Mouse (Mus musculus): ENCODE measurements at regions not wholly inside any gene's neighbourhood (a gene's known extent, or its start where the extent isn't known, plus 50 kb on each side); places are given as distances from the start of the nearest gene placed in this dataset.
A peak's percentile ranks its signal among the peaks of the same experiment; 100 is the strongest.

DNA sequence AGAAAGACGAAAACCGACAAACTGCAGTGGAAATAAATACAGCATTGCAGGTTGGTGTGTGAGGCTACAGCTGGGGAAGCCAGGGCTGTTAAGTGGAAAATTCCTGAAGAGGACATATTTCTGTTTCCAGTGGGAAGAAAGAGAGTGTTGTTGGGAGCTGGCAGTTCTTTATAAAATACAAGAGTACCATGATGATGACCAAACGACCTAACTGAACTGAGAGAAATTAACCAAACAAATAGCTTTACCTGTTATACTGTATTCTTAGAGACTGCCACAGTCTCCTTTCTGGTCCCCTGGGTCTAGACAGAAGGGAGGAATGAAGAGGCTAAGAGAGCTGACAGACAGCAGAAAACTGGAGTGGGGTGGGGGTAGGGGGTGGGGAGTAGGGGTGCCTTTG lies 517.9 kb downstream of the Nyap2 start:
- no peak for DNase-seq (ENCODE audit: low spot score)
- WGBS, result 16% methylated on average over 3 of the region's 3 CpGs
- peaks cover 8% of the 10 kb centered on the region; the same call in 1 of the 2 replicates for H3K4me1 ChIP-seq (ENCODE audit: control insufficient read depth, insufficient read depth, low read length)
- peak overlapping the region; percentile 96 for H3K27ac ChIP-seq (ENCODE audit: low read depth, low read length)
- no peaks in the 10 kb centered on the region for H3K9me3 ChIP-seq (ENCODE audit: control insufficient read depth, low read length)
- peak overlapping the region; percentile 64 for H3K4me2 ChIP-seq (ENCODE audit: low read depth)
- no peak overlapping the region for H3K4me3 ChIP-seq (ENCODE audit: low read depth, low read length)
- no peaks in the 10 kb centered on the region for H3K36me3 ChIP-seq (ENCODE audit: control insufficient read depth, insufficient read depth, low read length)
- no peak overlapping the region for H3K9ac ChIP-seq (ENCODE audit: low read length)
- no peaks in the 10 kb centered on the region for H3K27me3 ChIP-seq (ENCODE audit: control insufficient read depth, insufficient read depth, low read length)
- no peak for ATAC-seq (ENCODE audit: insufficient read depth, low FRiP score, low TSS enrichment)

DNA sequence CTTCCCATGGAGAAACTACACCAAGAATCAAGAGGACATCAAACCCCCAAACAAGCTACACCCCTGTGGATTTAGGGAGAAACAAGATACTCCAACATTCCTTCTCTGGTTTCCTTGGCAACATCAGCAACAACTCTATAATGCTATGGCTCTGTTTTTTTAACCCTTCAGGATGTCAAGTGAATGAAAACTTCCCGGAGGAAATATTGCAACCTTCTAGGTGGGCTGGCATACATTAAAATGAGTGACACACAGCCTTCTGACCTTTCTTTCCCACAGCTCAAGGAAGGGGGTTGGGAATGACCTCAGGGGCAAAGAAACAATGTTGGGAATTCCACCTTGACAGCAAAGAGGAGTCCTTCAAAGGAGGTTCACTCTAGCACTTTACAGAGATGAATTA lies 532.0 kb downstream of the Nyap2 start:
- no peak for ATAC-seq (ENCODE audit: insufficient read depth, low FRiP score, low TSS enrichment)
- WGBS, result 0% methylated on average over 1 of the region's 1 CpGs
- H3K9ac ChIP-seq (ENCODE audit: low read length), result no peak overlapping the region
- H3K9me3 ChIP-seq (ENCODE audit: control insufficient read depth, low read length), result no peaks in the 10 kb centered on the region
- no peak overlapping the region for H3K4me3 ChIP-seq (ENCODE audit: low read depth, low read length)
- H3K27ac ChIP-seq (ENCODE audit: low read depth, low read length), result no peak overlapping the region
- H3K36me3 ChIP-seq (ENCODE audit: control insufficient read depth, insufficient read depth, low read length), result no peaks in the 10 kb centered on the region
- DNase-seq (ENCODE audit: low spot score), result peak; percentile 30
- H3K4me1 ChIP-seq (ENCODE audit: control insufficient read depth, insufficient read depth, low read length), result no peaks in the 10 kb centered on the region
- H3K4me2 ChIP-seq (ENCODE audit: low read depth), result no peak overlapping the region
- H3K27me3 ChIP-seq (ENCODE audit: control insufficient read depth, insufficient read depth, low read length), result no peaks in the 10 kb centered on the region

GRCm38 (mm10) chr1:81618880-81619279 lies 542.1 kb downstream of the Nyap2 start:
- no peak overlapping the region for H3K9ac ChIP-seq (ENCODE audit: low read length)
- H3K27me3 ChIP-seq (ENCODE audit: control insufficient read depth, insufficient read depth, low read length), result no peaks in the 10 kb centered on the region
- no peak overlapping the region for H3K4me2 ChIP-seq (ENCODE audit: low read depth)
- no peaks in the 10 kb centered on the region for H3K9me3 ChIP-seq (ENCODE audit: control insufficient read depth, low read length)
- no peaks in the 10 kb centered on the region for H3K36me3 ChIP-seq (ENCODE audit: control insufficient read depth, insufficient read depth, low read length)
- WGBS, result 74% methylated on average over 2 of the region's 2 CpGs
- ATAC-seq (ENCODE audit: insufficient read depth, low FRiP score, low TSS enrichment) (no peak), DNase-seq (ENCODE audit: low spot score) (no peak)
- H3K4me3 ChIP-seq (ENCODE audit: low read depth, low read length), result no peak overlapping the region
- no peak overlapping the region for H3K27ac ChIP-seq (ENCODE audit: low read depth, low read length)
- H3K4me1 ChIP-seq (ENCODE audit: control insufficient read depth, insufficient read depth, low read length), result no peaks in the 10 kb centered on the region

DNA sequence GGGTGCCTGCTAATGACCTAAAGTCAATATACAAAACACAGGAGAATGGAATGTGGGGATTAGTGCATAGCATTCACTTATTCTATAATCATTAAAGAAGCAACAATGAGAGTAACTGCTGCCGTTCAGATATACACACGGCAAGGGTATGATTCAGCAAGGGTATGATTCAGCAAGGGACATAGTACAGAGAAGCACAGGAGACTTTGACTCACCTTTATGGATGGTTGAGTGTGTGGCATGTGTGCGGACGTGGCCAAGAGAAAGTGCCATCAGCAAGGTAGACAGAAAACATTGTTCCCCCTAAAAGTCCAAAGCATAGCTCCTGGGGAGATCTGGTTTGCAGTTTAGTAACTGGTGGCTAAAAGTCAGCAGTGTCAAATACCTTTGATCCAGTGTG lies 547.4 kb downstream of the Nyap2 start:
- 89% methylated on average over 4 of the region's 4 CpGs for WGBS
- H3K27me3 ChIP-seq (ENCODE audit: control insufficient read depth, insufficient read depth, low read length), result no peaks in the 10 kb centered on the region

GRCm38 (mm10) chr1:81632704-81633103 lies 556.0 kb downstream of the Nyap2 start:
- WGBS, result 89% methylated on average over 1 of the region's 1 CpGs
- Histone ChIP-seq H3K27ac (ENCODE audit: low read depth, low read length) (no peak overlapping the region), H3K9me3 (ENCODE audit: control insufficient read depth, low read length) (no peaks in the 10 kb centered on the region), H3K36me3 (ENCODE audit: control insufficient read depth, insufficient read depth, low read length) (no peaks in the 10 kb centered on the region), H3K9ac (ENCODE audit: low read length) (no peak overlapping the region), H3K4me3 (ENCODE audit: low read depth, low read length) (no peak overlapping the region), H3K27me3 (ENCODE audit: control insufficient read depth, insufficient read depth, low read length) (no peaks in the 10 kb centered on the region), H3K4me1 (ENCODE audit: control insufficient read depth, insufficient read depth, low read length) (no peaks in the 10 kb centered on the region), H3K4me2 (ENCODE audit: low read depth) (no peak overlapping the region)
- DNase-seq (ENCODE audit: low spot score) (no peak), ATAC-seq (ENCODE audit: insufficient read depth, low FRiP score, low TSS enrichment) (no peak)

More for the DNA sequence above, 547.4 kb downstream of the Nyap2 start:
- no peaks in the 10 kb centered on the region for H3K4me1 ChIP-seq (ENCODE audit: control insufficient read depth, insufficient read depth, low read length)
- H3K27ac ChIP-seq (ENCODE audit: low read depth, low read length), result no peak overlapping the region
- DNase-seq (ENCODE audit: low spot score) (no peak), ATAC-seq (ENCODE audit: insufficient read depth, low FRiP score, low TSS enrichment) (no peak)
- H3K9me3 ChIP-seq (ENCODE audit: control insufficient read depth, low read length), result no peaks in the 10 kb centered on the region
- H3K36me3 ChIP-seq (ENCODE audit: control insufficient read depth, insufficient read depth, low read length), result no peaks in the 10 kb centered on the region
- no peak overlapping the region for H3K9ac ChIP-seq (ENCODE audit: low read length)
- no peak overlapping the region for H3K4me2 ChIP-seq (ENCODE audit: low read depth)
- no peak overlapping the region for H3K4me3 ChIP-seq (ENCODE audit: low read depth, low read length)

DNA sequence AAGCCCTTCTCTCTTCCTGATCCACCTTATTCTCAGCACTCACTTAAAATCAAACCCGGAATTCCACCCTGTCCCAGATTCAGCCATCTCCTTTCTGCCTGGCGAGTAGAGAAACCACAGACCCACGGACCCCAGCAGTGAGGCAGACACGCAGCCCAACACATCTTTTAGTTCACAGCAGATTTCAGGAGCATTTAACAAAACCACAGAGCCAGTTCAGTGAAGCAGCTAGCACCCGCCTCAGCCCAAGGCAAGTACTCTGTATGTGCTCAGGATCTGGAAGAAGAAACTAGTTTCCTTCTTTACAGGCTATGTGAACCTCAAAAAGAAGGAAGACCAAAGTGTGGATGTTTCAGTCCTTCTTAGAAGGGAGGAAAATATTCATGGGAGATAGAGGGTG lies 560.6 kb downstream of the Nyap2 start:
- Histone ChIP-seq H3K4me1 (ENCODE audit: control insufficient read depth, insufficient read depth, low read length) (no peaks in the 10 kb centered on the region), H3K4me3 (ENCODE audit: low read depth, low read length) (no peak overlapping the region), H3K27ac (ENCODE audit: low read depth, low read length) (no peak overlapping the region), H3K36me3 (ENCODE audit: control insufficient read depth, insufficient read depth, low read length) (no peaks in the 10 kb centered on the region), H3K4me2 (ENCODE audit: low read depth) (no peak overlapping the region), H3K27me3 (ENCODE audit: control insufficient read depth, insufficient read depth, low read length) (no peaks in the 10 kb centered on the region), H3K9ac (ENCODE audit: low read length) (no peak overlapping the region), H3K9me3 (ENCODE audit: control insufficient read depth, low read length) (no peaks in the 10 kb centered on the region)
- no peak for DNase-seq (ENCODE audit: low spot score)
- ATAC-seq (ENCODE audit: insufficient read depth, low FRiP score, low TSS enrichment), result no peak
- 93% methylated on average over 5 of the region's 5 CpGs for WGBS

DNA sequence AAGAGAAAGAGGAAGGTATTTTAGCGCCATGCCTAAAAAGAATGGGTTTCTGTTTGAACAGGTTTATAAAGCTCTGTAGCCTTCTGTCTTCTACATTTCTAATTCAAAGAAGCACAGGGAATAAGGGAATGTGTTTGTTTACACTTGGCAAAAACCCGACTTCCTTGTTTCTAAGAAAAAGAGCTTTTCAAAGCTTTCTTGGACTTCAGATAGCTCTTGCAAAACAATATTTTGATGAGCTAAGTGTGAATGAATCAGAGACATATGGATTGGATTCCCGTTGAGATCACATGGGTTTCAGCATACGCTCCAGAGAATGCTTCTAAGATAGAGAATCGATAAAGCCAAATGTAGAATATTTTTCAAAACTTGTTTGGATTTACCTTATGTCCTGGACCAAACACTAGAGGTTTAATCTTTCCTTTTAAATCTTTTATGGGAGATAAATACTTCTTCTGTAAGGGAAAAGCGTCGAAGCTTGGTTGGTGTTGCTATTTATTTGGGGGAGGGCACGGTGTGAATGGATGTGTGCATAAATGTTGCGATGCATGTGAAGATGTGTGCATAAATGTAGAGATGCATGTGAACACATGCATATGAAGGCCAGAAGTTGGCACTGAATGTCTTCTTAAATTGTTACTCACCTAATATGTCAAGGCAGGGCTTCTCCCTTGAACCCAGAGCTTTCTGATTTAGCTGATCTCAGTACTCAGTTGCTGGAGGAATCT lies 576.4 kb downstream of the Nyap2 start:
- WGBS, result 94% methylated on average over 9 of the region's 9 CpGs
- no peak for ATAC-seq (ENCODE audit: insufficient read depth, low FRiP score, low TSS enrichment)
- no peaks in the 10 kb centered on the region for H3K4me1 ChIP-seq (ENCODE audit: control insufficient read depth, insufficient read depth, low read length)

DNA sequence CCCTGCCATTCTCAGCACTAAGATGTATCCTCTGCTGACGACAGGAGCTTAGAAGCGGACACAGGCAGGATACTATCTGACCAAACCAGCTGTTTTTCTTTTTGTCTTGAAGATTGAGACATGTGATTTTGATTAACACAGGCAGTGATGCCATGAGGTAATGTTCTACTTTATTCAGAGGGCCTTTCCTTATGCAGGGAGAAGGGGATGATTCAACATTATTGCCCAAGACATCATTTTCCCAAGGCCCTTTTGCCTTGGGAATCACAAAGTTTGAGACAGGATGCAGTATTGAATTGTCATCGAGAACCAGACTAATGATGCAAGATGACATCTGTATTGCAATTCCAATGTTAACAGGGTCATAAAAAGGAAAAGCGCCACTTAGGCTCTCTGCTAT lies 571.7 kb upstream of the Gm9747 start:
- Histone ChIP-seq H3K9ac (ENCODE audit: low read length) (no peak overlapping the region), H3K4me3 (ENCODE audit: low read depth, low read length) (no peak overlapping the region), H3K4me2 (ENCODE audit: low read depth) (no peak overlapping the region), H3K36me3 (ENCODE audit: control insufficient read depth, insufficient read depth, low read length) (no peaks in the 10 kb centered on the region), H3K27me3 (ENCODE audit: control insufficient read depth, insufficient read depth, low read length) (no peaks in the 10 kb centered on the region), H3K4me1 (ENCODE audit: control insufficient read depth, insufficient read depth, low read length) (no peaks in the 10 kb centered on the region), H3K27ac (ENCODE audit: low read depth, low read length) (no peak overlapping the region), H3K9me3 (ENCODE audit: control insufficient read depth, low read length) (no peaks in the 10 kb centered on the region)
- WGBS, result 81% methylated on average over 4 of the region's 4 CpGs
- ATAC-seq (ENCODE audit: insufficient read depth, low FRiP score, low TSS enrichment), result no peak
- no peak for DNase-seq (ENCODE audit: low spot score)

More for the DNA sequence above, 576.4 kb downstream of the Nyap2 start:
- Histone ChIP-seq H3K4me2 (ENCODE audit: low read depth) (no peak overlapping the region), H3K9me3 (ENCODE audit: control insufficient read depth, low read length) (no peaks in the 10 kb centered on the region), H3K4me3 (ENCODE audit: low read depth, low read length) (no peak overlapping the region), H3K27me3 (ENCODE audit: control insufficient read depth, insufficient read depth, low read length) (no peaks in the 10 kb centered on the region), H3K9ac (ENCODE audit: low read length) (no peak overlapping the region), H3K36me3 (ENCODE audit: control insufficient read depth, insufficient read depth, low read length) (no peaks in the 10 kb centered on the region), H3K27ac (ENCODE audit: low read depth, low read length) (no peak overlapping the region)
- DNase-seq (ENCODE audit: low spot score), result no peak

DNA sequence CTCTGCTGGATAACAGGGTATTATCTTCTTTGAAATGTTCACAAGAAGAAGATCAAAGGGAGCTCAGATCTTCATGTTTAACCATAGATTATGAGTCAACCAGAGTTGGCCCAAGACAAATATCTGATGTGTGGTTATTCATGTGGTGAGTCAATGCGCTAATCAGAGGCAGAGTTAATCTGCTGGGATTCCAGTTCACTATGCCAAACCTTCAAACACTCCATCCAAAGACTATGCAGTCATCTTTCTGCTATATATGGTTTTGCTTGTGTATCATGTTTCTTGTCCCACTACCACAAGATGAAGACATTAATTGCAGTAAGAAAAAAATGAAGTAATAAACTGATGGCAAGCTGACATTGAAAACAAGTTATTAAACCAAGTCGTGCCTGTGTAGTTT lies 561.8 kb upstream of the Gm9747 start:
- WGBS, result 89% methylated on average over 2 of the region's 2 CpGs
- Histone ChIP-seq H3K27ac (ENCODE audit: low read depth, low read length) (no peak overlapping the region), H3K9me3 (ENCODE audit: control insufficient read depth, low read length) (no peaks in the 10 kb centered on the region)

More for the DNA sequence above, 561.8 kb upstream of the Gm9747 start:
- Histone ChIP-seq H3K9ac (ENCODE audit: low read length) (no peak overlapping the region), H3K27me3 (ENCODE audit: control insufficient read depth, insufficient read depth, low read length) (no peaks in the 10 kb centered on the region), H3K36me3 (ENCODE audit: control insufficient read depth, insufficient read depth, low read length) (no peaks in the 10 kb centered on the region), H3K4me3 (ENCODE audit: low read depth, low read length) (no peak overlapping the region), H3K4me1 (ENCODE audit: control insufficient read depth, insufficient read depth, low read length) (no peaks in the 10 kb centered on the region), H3K4me2 (ENCODE audit: low read depth) (no peak overlapping the region)
- ATAC-seq (ENCODE audit: insufficient read depth, low FRiP score, low TSS enrichment) (no peak), DNase-seq (ENCODE audit: low spot score) (no peak)

Data from neural tube, embryonic 11.5 days (tissue).